Mouse (Mus musculus): ENCODE measurements at regions not wholly inside any gene's neighbourhood (a gene's known extent, or its start where the extent isn't known, plus 50 kb on each side); places are given as distances from the start of the nearest gene placed in this dataset.

GRCm38 (mm10) chr1:73830486-73831132 lies 293.6 kb downstream of the Tns1 start:
- no peak overlapping the region for H3K9ac ChIP-seq
- no peaks in the 10 kb centered on the region for H3K36me3 ChIP-seq
- ATAC-seq (replicated peaks; ENCODE audit: insufficient number of reproducible peaks, insufficient read depth, low FRiP score, low read depth): no peak
- H3K4me1 ChIP-seq (replicated peaks): peaks cover 5% of the 10 kb centered on the region
- H3K4me2 ChIP-seq: no peak overlapping the region
- no peak overlapping the region for H3K4me3 ChIP-seq
- no peaks in the 10 kb centered on the region for H3K9me3 ChIP-seq (replicated peaks)
- no peaks in the 10 kb centered on the region for H3K27me3 ChIP-seq
- WGBS: 82% methylated on average over 9 of the region's 9 CpGs
- no peak overlapping the region for H3K27ac ChIP-seq

- Histone ChIP-seq H3K9ac (no peak overlapping the region), H3K4me3 (no peak overlapping the region), H3K36me3 (no peaks in the 10 kb centered on the region), H3K9me3 (replicated peaks) (no peaks in the 10 kb centered on the region), H3K27me3 (no peaks in the 10 kb centered on the region), H3K4me1 (replicated peaks) (peaks cover 5% of the 10 kb centered on the region), H3K4me2 (no peak overlapping the region), H3K27ac (no peak overlapping the region)
- 0 out of 2 replicates have a peak, but pooled peaks have one; percentile 39 for ATAC-seq (replicated peaks; ENCODE audit: insufficient number of reproducible peaks, insufficient read depth, low FRiP score, low read depth)
- WGBS: 55% methylated on average over 10 of the region's 10 CpGs
Observed at GRCm38 (mm10) chr1:73828996-73829395, 295.3 kb downstream of the Tns1 start.

GRCm38 (mm10) chr1:73826243-73826930 lies 297.9 kb downstream of the Tns1 start:
- 0 out of 2 replicates have a peak, but pooled peaks have one; percentile 60 for ATAC-seq (replicated peaks; ENCODE audit: insufficient number of reproducible peaks, insufficient read depth, low FRiP score, low read depth)
- Histone ChIP-seq H3K27me3 (no peaks in the 10 kb centered on the region), H3K4me2 (no peak overlapping the region; the same call in 1 of the 2 replicates), H3K4me3 (no peak overlapping the region), H3K9ac (no peak overlapping the region), H3K36me3 (no peaks in the 10 kb centered on the region), H3K4me1 (replicated peaks) (peaks cover 5% of the 10 kb centered on the region), H3K27ac (no peak overlapping the region), H3K9me3 (replicated peaks) (no peaks in the 10 kb centered on the region)
- WGBS: 36% methylated on average over 15 of the region's 15 CpGs

- Histone ChIP-seq H3K4me1 (replicated peaks) (peaks cover 5% of the 10 kb centered on the region), H3K9me3 (replicated peaks) (no peaks in the 10 kb centered on the region), H3K9ac (no peak overlapping the region), H3K4me3 (no peak overlapping the region), H3K36me3 (no peaks in the 10 kb centered on the region), H3K27me3 (no peaks in the 10 kb centered on the region), H3K27ac (no peak overlapping the region), H3K4me2 (no peak overlapping the region)
- 53% methylated on average over 8 of the region's 8 CpGs for WGBS
- ATAC-seq (replicated peaks; ENCODE audit: insufficient number of reproducible peaks, insufficient read depth, low FRiP score, low read depth): no peak
Observed at GRCm38 (mm10) chr1:73824406-73825184, 299.7 kb downstream of the Tns1 start.

DNA sequence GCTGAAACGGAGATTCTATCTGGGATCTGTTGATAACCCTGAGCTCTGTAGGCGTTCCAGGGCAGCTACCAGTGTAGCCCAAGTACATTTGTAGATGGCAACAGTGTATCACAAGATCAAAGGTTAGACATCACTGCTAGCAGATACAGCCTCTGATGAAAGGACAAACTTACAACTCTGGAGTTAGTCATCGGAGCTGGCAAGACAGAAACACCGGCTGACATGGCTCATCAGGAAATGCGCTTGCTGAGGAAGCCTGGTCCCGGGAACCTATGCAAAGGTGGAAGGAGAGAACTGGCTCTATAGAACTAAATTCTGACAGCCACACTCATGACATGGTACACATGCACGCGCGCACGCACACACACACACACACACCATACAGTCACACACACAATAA lies 300.5 kb downstream of the Tns1 start:
- H3K27me3 ChIP-seq: no peaks in the 10 kb centered on the region
- 80% methylated on average over 10 of the region's 10 CpGs for WGBS
- no peak for ATAC-seq (replicated peaks; ENCODE audit: insufficient number of reproducible peaks, insufficient read depth, low FRiP score, low read depth)

GRCm38 (mm10) chr1:73822616-73823015 lies 301.6 kb downstream of the Tns1 start:
- Histone ChIP-seq H3K27ac (no peak overlapping the region), H3K4me3 (no peak overlapping the region), H3K9me3 (replicated peaks) (no peaks in the 10 kb centered on the region), H3K27me3 (no peaks in the 10 kb centered on the region), H3K9ac (no peak overlapping the region), H3K4me1 (replicated peaks) (peaks cover 5% of the 10 kb centered on the region), H3K4me2 (no peak overlapping the region), H3K36me3 (no peaks in the 10 kb centered on the region)
- 60% methylated on average over 6 of the region's 6 CpGs for WGBS
- no peak for ATAC-seq (replicated peaks; ENCODE audit: insufficient number of reproducible peaks, insufficient read depth, low FRiP score, low read depth)

More for the DNA sequence above, 300.5 kb downstream of the Tns1 start:
- Histone ChIP-seq H3K36me3 (no peaks in the 10 kb centered on the region), H3K9ac (no peak overlapping the region), H3K4me3 (no peak overlapping the region), H3K4me1 (replicated peaks) (peaks cover 5% of the 10 kb centered on the region), H3K27ac (no peak overlapping the region), H3K4me2 (no peak overlapping the region), H3K9me3 (replicated peaks) (no peaks in the 10 kb centered on the region)

GRCm38 (mm10) chr1:73820701-73821100 lies 303.5 kb downstream of the Tns1 start:
- 55% methylated on average over 7 of the region's 7 CpGs for WGBS
- H3K9me3 ChIP-seq (replicated peaks): no peaks in the 10 kb centered on the region
- H3K36me3 ChIP-seq: no peaks in the 10 kb centered on the region
- no peak for ATAC-seq (replicated peaks; ENCODE audit: insufficient number of reproducible peaks, insufficient read depth, low FRiP score, low read depth)
- no peaks in the 10 kb centered on the region for H3K4me1 ChIP-seq (replicated peaks)
- H3K4me3 ChIP-seq: no peak overlapping the region
- no peak overlapping the region for H3K27ac ChIP-seq
- H3K4me2 ChIP-seq: no peak overlapping the region
- H3K9ac ChIP-seq: no peak overlapping the region
- no peaks in the 10 kb centered on the region for H3K27me3 ChIP-seq

GRCm38 (mm10) chr1:73807206-73807605 lies 317.0 kb downstream of the Tns1 start:
- Histone ChIP-seq H3K36me3 (no peaks in the 10 kb centered on the region), H3K27me3 (no peaks in the 10 kb centered on the region), H3K4me1 (replicated peaks) (no peaks in the 10 kb centered on the region), H3K9me3 (replicated peaks) (no peaks in the 10 kb centered on the region), H3K9ac (no peak overlapping the region), H3K4me3 (no peak overlapping the region), H3K27ac (no peak overlapping the region), H3K4me2 (no peak overlapping the region)
- ATAC-seq (replicated peaks; ENCODE audit: insufficient number of reproducible peaks, insufficient read depth, low FRiP score, low read depth): no peak
- 79% methylated on average over 3 of the region's 3 CpGs for WGBS

DNA sequence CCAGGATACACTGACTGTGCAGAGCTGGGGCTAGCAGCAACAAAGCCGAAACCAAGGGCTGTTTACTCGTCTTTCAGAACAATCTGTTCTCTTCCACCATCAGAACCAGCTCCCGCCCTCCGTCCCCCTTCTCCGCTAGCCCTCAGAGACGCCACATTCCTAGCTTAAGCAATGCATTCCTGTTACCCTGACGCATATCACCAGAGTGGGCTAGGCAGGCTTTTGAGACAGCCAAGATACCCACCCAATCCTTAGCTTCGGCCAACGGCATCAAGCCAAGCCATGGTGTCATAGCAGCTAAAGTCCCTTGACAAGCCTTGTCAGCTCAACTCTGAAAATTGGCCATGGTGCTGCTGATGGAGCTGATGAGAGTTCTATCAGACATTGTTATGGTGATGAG lies 319.1 kb downstream of the Tns1 start:
- Histone ChIP-seq H3K9me3 (replicated peaks) (no peaks in the 10 kb centered on the region), H3K36me3 (no peaks in the 10 kb centered on the region), H3K4me1 (replicated peaks) (no peaks in the 10 kb centered on the region), H3K27me3 (no peaks in the 10 kb centered on the region), H3K4me2 (no peak overlapping the region), H3K9ac (no peak overlapping the region), H3K27ac (no peak overlapping the region), H3K4me3 (no peak overlapping the region)
- WGBS: 65% methylated on average over 9 of the region's 9 CpGs
- ATAC-seq (replicated peaks; ENCODE audit: insufficient number of reproducible peaks, insufficient read depth, low FRiP score, low read depth): no peak

GRCm38 (mm10) chr1:73799996-73800395 lies 324.3 kb downstream of the Tns1 start:
- WGBS: 90% methylated on average over 1 of the region's 1 CpGs

DNA sequence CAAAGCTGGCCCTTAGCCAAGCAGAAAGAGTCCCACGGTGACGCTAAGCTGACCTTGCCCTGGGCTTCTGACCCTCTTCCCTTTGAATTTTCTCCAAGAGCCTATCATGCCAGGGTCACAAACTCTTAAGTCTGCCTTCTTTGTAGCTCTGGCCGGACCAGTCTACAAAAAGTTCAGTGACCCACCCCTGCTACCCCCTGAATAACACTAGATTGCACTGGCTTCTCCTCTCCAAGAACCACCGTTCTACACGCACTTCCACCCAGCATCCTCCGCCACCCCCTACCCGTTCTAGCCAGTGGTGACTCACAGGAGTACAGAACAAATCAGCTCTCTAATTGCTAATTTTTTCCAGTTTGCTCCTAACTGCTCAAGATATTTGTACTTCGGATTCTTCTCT lies 325.0 kb downstream of the Tns1 start:
- Histone ChIP-seq H3K27ac (no peak overlapping the region), H3K4me3 (no peak overlapping the region), H3K36me3 (no peaks in the 10 kb centered on the region), H3K27me3 (no peaks in the 10 kb centered on the region), H3K9me3 (replicated peaks) (no peaks in the 10 kb centered on the region), H3K4me1 (replicated peaks) (no peaks in the 10 kb centered on the region; the same call in 1 of the 2 replicates), H3K4me2 (no peak overlapping the region), H3K9ac (no peak overlapping the region)
- no peak for ATAC-seq (replicated peaks; ENCODE audit: insufficient number of reproducible peaks, insufficient read depth, low FRiP score, low read depth)
- WGBS: 61% methylated on average over 8 of the region's 8 CpGs

More at GRCm38 (mm10) chr1:73799996-73800395, 324.3 kb downstream of the Tns1 start:
- no peaks in the 10 kb centered on the region; the same call in 1 of the 2 replicates for H3K4me1 ChIP-seq (replicated peaks)
- no peak overlapping the region for H3K4me3 ChIP-seq
- H3K27me3 ChIP-seq: no peaks in the 10 kb centered on the region
- H3K36me3 ChIP-seq: no peaks in the 10 kb centered on the region
- no peak for ATAC-seq (replicated peaks; ENCODE audit: insufficient number of reproducible peaks, insufficient read depth, low FRiP score, low read depth)
- no peaks in the 10 kb centered on the region for H3K9me3 ChIP-seq (replicated peaks)
- no peak overlapping the region for H3K4me2 ChIP-seq
- no peak overlapping the region for H3K27ac ChIP-seq
- no peak overlapping the region for H3K9ac ChIP-seq

All from heart, embryonic 15.5 days (tissue).